Mouse (Mus musculus) c-Kit-positive CD71-positive TER-119-positive erythroid progenitor cells, embryonic 14.5 days (primary cell): ENCODE results near the gene Zfp1.

ENCODE experiments used
- DNase-seq: peaks from one replicate; pipeline ENCODE4 v3.0.0-alpha.2; 2013; ENCODE audit warnings: low spot score

Gene Zfp1

GRCm38 (mm10) chr8:111714295-111714694 is 71.1 kb downstream of the Zfp1 start:
- DNase-seq = no peak

GRCm38 (mm10) chr8:111715514-111715913 is 72.3 kb downstream of the Zfp1 start:
- no peak for DNase-seq

GRCm38 (mm10) chr8:111716603-111717487 is 73.6 kb downstream of the Zfp1 start:
- no peak for DNase-seq

DNA sequence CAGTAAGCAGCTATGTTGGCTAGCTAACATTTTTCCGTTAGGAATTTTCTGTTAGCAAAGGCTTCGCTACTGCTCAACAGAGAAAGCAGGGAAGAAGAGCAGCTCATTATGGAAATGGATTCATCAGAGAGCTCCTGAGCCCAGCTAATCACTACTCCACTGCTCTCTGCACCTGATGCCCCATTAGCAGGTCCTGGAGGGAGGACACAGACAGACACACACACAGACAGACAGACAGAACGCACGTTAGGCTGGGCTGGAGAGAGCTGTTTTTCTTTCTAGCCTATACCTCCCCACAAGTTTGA is 74.2 kb downstream of the Zfp1 start:
- no peak for DNase-seq

DNA sequence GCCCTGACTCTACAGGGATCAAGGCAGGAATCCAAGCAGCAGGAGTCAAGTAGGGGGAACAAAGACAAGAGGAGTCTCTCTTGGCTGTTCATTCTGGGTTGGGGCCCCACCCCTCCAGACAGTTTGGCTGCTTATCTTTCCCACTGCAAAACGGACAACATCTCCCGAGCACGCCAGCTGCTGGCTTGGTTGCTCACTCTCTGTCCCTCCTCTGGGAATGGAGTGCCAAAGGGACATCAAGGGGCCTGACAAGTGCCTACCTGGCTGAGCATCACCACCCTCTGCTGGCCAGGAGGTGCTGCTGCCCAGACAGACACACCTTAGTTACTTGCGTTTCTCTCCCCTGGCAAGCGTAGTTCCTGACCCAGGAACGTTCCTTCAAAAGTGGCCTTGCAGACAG is 74.7 kb downstream of the Zfp1 start:
- no peak for DNase-seq

DNA sequence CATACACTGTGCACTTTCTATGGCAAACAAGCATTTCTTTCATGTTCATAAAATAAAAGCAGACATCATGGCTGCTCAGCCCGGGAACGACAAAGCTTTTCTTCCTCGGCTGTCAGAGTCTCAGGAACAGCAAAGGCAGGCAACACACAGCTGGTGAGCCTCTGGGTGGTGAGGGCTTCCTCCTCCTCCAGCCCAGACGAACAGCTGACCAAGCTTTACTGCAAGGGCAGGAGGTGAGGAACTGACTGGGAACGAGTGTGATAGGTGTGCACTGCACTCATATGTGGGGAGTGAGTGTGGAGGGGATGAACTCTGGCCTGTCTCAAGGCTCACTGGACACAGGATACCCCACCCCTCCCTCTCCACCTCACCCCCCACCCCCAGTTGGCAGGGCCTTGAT is 75.7 kb downstream of the Zfp1 start:
- DNase-seq = no peak

DNA sequence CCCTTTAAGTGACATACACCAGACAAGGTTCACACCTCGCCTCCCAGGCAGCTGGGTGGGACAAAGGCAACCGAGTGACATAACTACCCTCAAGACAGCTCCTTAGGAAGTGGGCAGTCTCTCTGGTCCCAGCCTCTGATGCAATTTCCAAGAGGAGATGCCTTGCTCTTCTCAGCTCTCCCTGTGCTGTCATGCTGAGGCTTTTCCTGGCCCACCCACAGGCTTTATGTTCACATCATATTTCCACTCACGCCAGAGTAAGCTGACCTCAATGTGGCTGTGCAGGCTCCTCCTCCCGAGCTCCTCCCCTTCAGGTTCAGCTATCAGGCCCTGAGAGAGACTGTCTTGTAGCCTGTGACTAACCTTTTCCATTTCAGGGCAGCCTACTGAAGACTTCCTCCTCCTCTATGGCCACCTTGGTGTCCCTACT is 76.9 kb downstream of the Zfp1 start:
- no peak for DNase-seq
